Mouse (Mus musculus) lung, embryonic 15.5 days (tissue): ENCODE measurements around the gene Plppr1. TPM values are rescaled to one million over a fixed set of nuclear protein-coding genes. Genes with fewer than 3 reads are reported as not detected.
A peak's percentile ranks its signal among the peaks of the same experiment; 100 is the strongest.

ENCODE experiments used
- ATAC-seq: fragments of 200-750 bp; cut with Nextera tagmentation; 2 replicates; pipeline ENCODE4 v1.8.0; 2017; ENCODE audit warnings: moderate number of reproducible peaks, borderline replicate concordance; ENCODE audit not compliant: low FRiP score, low TSS enrichment; ENCODE audit errors: extremely low read depth
- H3K27ac ChIP-seq: fragments of 300-500 bp; sonication (generic); 2 replicates; pipeline ENCODE4 v1.5.1; 2015; ENCODE audit warnings: moderate library complexity, mild to moderate bottlenecking, inconsistent platforms
- H3K27me3 ChIP-seq: fragments of 300-500 bp; sonication (generic); 2 replicates; pipeline ENCODE4 v1.6.1; 2015; ENCODE audit warnings: inconsistent platforms
- H3K36me3 ChIP-seq: fragments of 300-500 bp; sonication (generic); 2 replicates; pipeline ENCODE4 v1.6.1; 2015; ENCODE audit warnings: inconsistent platforms
- H3K4me1 ChIP-seq: fragments of 300-500 bp; sonication (generic); 2 replicates; pipeline ENCODE4 v1.6.1; 2015; ENCODE audit warnings: inconsistent platforms
- H3K4me2 ChIP-seq: fragments of 300-500 bp; sonication (generic); 2 replicates; pipeline ENCODE4 v1.6.1; 2015; ENCODE audit warnings: inconsistent platforms, mild to moderate bottlenecking, moderate library complexity
- H3K4me3 ChIP-seq: fragments of 300-500 bp; sonication (generic); 2 replicates; pipeline ENCODE4 v1.5.1; 2015; ENCODE audit warnings: mild to moderate bottlenecking, inconsistent platforms
- H3K9ac ChIP-seq: fragments of 300-500 bp; sonication (generic); 2 replicates; pipeline ENCODE4 v1.6.1; 2015; ENCODE audit warnings: inconsistent platforms
- H3K9me3 ChIP-seq: fragments of 300-500 bp; sonication (generic); 2 replicates; pipeline ENCODE4 v1.6.1; 2016; ENCODE audit warnings: inconsistent platforms
- WGBS: fragments of 180-500 bp; shearing (Covaris S2); methylation state at CpG from one replicate; pipeline ENCODE4 v1.1.7; 2015; 5-methylcytosine and 5-hydroxymethylcytosine counted together
- polyA plus RNA-seq: library from polyadenylated mRNA; unstranded; fragments of >200 nt; fragmentation: Nextera tagmentation; extraction: Ambion mirVana; gene quantifications from 2 replicates; pipeline ENCODE4 v1.2.1, GENCODE M21; 2015

The Plppr1 gene
- polyA plus RNA-seq, 1 experiment from 2014 or later, result 1.1 TPM

DNA sequence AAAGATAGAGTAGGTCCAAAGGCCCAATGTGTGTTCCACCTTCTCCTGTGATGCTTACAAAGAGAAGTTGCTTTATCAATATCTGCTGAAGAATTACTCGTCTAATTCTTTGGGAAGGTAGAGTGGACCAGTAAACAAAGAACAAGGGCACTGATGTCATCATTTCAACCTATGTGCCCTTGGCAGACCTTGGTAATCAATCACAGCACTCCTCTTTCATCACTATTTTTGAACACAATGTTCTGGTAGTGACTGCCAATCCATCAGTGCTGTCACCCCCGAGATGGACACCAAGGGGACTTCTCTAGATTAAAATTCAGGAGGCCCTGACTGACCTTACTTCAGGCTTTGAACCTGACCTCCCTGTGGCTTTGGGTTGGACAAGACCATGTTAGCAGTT lies 89.7 kb downstream of the Plppr1 start:
- Histone ChIP-seq H3K4me2 (no peak overlapping the region), H3K9me3 (no peaks in the 10 kb centered on the region), H3K4me1 (no peaks in the 10 kb centered on the region), H3K4me3 (no peak overlapping the region), H3K27me3 (no peaks in the 10 kb centered on the region), H3K36me3 (no peaks in the 10 kb centered on the region), H3K9ac (no peak overlapping the region), H3K27ac (no peak overlapping the region)
- 26% methylated on average over 2 of the region's 2 CpGs for WGBS
- ATAC-seq, result no peak

DNA sequence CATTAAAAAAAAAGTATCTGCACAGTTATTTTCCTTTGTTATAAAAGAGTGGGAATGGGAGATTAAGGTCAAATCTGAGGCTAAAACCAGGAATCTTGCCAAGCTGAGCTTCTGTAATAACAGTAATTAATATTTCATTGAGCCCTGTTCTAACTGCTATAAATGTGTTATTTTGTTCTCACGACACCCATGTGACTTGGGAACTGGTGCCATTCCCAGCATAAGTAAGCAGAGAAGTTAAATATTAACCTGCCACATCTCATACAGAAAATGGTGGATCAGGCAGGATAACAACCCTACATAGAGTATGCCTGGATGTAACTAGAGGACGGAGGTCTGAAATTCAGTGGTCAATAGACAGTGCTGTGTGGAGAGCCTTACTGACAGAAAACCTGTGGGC lies 90.2 kb downstream of the Plppr1 start:
- H3K4me3 ChIP-seq, result no peak overlapping the region
- WGBS, result 57% methylated on average over 2 of the region's 2 CpGs

DNA sequence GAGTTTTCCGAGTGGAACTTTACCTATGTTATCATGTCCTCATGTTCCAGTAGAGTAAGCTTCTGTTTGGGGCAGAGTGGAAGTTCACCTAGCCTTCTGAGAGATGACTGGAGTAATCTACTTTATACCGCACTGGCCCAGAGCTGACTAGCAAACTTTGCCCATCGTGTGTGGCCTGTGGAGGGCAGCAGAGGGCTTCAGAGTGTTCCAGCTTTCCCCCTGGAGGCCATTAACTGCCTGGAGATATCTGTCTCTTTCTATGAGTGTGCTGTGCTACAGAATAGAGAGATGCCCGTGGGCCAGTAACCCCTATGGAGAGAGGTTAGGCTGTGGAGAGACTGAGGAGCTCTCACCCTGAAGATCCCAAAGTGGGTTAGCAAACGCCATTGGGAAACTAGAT lies 94.8 kb downstream of the Plppr1 start:
- Histone ChIP-seq H3K9ac (no peak overlapping the region), H3K4me1 (no peaks in the 10 kb centered on the region), H3K27me3 (no peaks in the 10 kb centered on the region), H3K4me3 (no peak overlapping the region), H3K36me3 (no peaks in the 10 kb centered on the region), H3K9me3 (no peaks in the 10 kb centered on the region), H3K27ac (no peak overlapping the region), H3K4me2 (no peak overlapping the region)
- WGBS, result 35% methylated on average over 5 of the region's 5 CpGs
- peak; percentile 42; the same call in 1 of the 2 replicates for ATAC-seq

More for the DNA sequence above, 90.2 kb downstream of the Plppr1 start:
- H3K36me3 ChIP-seq, result no peaks in the 10 kb centered on the region
- H3K4me2 ChIP-seq, result no peak overlapping the region
- no peaks in the 10 kb centered on the region for H3K27me3 ChIP-seq
- no peak for ATAC-seq
- no peaks in the 10 kb centered on the region for H3K9me3 ChIP-seq
- no peak overlapping the region for H3K27ac ChIP-seq
- no peaks in the 10 kb centered on the region for H3K4me1 ChIP-seq
- H3K9ac ChIP-seq, result no peak overlapping the region

DNA sequence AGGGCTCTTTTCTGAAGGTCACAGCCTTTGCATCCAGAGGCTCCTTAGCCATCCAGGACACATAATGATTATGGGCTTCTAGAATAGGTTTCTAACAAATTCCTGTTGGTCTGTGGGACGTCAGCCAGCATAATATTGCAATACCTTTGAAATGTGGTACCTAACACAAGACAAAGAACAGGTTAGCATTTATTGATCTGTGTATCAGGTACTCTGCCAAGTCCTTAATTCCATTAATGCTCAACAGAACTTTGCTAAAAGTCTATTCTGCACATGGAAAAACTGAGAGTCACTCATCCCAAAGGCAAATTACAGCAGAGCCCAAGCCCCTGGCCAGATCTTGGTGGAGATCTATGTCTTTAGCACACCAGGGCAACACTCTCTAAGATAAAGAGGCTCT lies 97.7 kb downstream of the Plppr1 start:
- H3K27me3 ChIP-seq, result no peaks in the 10 kb centered on the region
- no peaks in the 10 kb centered on the region for H3K36me3 ChIP-seq
- ATAC-seq, result no peak
- H3K9ac ChIP-seq, result no peak overlapping the region
- H3K9me3 ChIP-seq, result no peaks in the 10 kb centered on the region
- H3K4me3 ChIP-seq, result no peak overlapping the region
- no peak overlapping the region for H3K4me2 ChIP-seq
- H3K4me1 ChIP-seq, result no peaks in the 10 kb centered on the region
- 64% methylated on average over 1 of the region's 1 CpGs for WGBS
- H3K27ac ChIP-seq, result no peak overlapping the region

DNA sequence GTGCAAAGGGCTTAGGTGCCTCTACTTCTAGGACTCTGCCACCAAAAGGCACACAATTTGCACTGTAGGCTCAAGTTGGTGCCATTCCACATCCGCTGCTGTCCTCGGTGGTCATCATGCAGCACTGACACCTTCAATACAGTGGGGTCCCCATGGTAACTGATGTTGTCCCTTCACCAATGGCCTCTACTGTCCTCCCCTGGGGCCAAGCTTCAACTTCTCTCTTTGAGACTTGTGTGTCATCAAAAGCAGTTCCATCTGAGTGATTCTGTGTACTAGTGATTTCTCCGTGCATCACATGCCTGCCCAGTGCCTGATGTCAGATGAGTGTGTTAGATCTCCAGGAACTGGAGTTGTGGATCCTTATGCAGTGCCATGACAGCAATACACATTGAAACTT lies 104.2 kb downstream of the Plppr1 start:
- Histone ChIP-seq H3K9ac (no peak overlapping the region), H3K36me3 (no peaks in the 10 kb centered on the region), H3K4me1 (no peaks in the 10 kb centered on the region), H3K27ac (no peak overlapping the region), H3K27me3 (no peaks in the 10 kb centered on the region), H3K9me3 (no peaks in the 10 kb centered on the region), H3K4me2 (no peak overlapping the region), H3K4me3 (no peak overlapping the region)
- whole genome bisulfite sequencing, result 87% methylated on average over 3 of the region's 3 CpGs
- ATAC-seq, result no peak

DNA sequence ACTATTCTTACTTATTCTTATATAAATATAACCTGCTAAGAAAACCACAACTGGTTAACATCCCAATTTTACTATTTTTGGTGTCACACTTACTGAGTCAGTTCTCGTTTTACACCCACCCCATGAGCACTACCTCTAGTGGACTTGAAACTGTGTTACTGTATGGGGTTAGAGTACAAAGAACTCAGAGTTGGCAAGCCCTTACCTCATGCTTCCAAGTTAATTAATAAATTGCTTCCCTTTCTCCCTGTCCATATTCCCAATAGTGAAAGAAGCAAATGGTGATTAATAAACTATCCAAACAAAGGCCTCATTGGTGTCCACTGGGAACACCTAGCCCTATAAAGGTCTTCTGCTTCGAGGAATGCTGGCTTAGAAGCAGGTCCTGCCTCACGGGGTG lies 107.3 kb downstream of the Plppr1 start:
- Histone ChIP-seq H3K4me3 (no peak overlapping the region), H3K9me3 (no peaks in the 10 kb centered on the region), H3K36me3 (no peaks in the 10 kb centered on the region), H3K9ac (no peak overlapping the region), H3K4me1 (no peaks in the 10 kb centered on the region), H3K27ac (no peak overlapping the region), H3K4me2 (no peak overlapping the region), H3K27me3 (no peaks in the 10 kb centered on the region)
- no peak for ATAC-seq
- WGBS, result 62% methylated on average over 3 of the region's 3 CpGs

DNA sequence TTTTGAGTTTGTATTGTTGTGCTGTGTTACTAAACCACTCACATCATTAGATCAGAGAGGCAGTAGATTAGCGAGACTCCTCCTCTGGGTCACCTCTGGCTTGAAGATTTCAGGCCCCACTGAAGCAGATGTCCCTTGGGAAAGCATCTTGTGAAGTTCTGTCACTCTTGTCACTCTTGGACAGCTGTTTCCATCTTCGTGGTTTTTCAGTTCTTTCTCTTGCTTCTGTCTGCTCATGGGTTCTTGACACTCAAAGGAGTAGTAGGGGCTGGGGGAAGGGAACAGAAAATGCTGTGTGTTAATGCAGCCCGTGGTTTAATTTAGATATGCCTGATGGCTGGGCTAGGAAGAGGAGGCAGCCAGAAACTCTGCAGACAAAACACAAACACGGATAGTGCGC lies 108.0 kb downstream of the Plppr1 start:
- no peaks in the 10 kb centered on the region for H3K4me1 ChIP-seq

DNA sequence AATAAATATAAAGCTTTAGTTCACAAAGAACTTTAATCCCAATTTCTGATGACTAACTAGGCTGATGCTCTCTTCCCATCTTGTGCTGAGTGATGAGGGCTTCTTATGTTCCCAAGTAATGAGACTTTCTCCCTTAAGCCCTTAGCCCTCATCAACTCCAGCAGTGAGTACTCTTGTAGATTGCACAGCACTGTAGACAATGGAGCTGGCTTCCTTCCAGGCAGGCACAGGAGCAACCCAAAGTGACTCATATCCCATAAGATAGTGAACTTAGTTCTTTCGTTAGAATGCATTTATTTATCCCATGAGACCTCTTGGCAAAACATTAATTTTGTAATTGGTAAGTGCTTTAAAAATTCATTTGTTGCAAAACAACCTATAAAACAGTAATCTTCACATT lies 110.4 kb downstream of the Plppr1 start:
- 23% methylated on average over 1 of the region's 1 CpGs for WGBS

More for the DNA sequence above, 108.0 kb downstream of the Plppr1 start:
- H3K4me3 ChIP-seq, result no peak overlapping the region
- no peaks in the 10 kb centered on the region for H3K27me3 ChIP-seq
- no peak overlapping the region for H3K27ac ChIP-seq
- ATAC-seq, result no peak
- no peaks in the 10 kb centered on the region for H3K9me3 ChIP-seq
- no peaks in the 10 kb centered on the region for H3K36me3 ChIP-seq
- WGBS, result 72% methylated on average over 5 of the region's 5 CpGs
- no peak overlapping the region for H3K9ac ChIP-seq
- H3K4me2 ChIP-seq, result no peak overlapping the region

DNA sequence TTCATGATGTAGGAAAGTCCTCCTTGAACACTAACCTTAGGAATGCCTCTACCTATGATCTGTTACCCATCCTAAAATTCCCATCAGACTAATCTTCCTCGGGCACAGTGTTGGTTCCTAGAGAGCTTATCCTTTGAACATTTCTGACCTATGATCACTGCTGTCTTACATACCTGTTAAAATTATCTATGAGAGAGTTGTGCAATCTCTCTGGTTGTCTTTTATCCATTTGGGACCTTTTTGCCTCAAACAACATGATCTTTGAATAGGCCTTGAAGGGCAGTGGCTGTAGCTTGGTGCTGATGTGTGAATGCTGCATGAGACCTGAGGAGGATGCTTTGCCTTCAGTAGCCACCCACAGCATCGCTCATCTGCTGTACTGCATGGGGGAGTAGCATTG lies 119.0 kb downstream of the Plppr1 start:
- no peaks in the 10 kb centered on the region for H3K27me3 ChIP-seq
- H3K4me1 ChIP-seq, result no peaks in the 10 kb centered on the region
- H3K9me3 ChIP-seq, result no peaks in the 10 kb centered on the region
- no peak overlapping the region for H3K4me2 ChIP-seq
- H3K4me3 ChIP-seq, result no peak overlapping the region
- 79% methylated on average over 2 of the region's 2 CpGs for WGBS
- no peaks in the 10 kb centered on the region for H3K36me3 ChIP-seq
- ATAC-seq, result no peak
- no peak overlapping the region for H3K9ac ChIP-seq
- no peak overlapping the region for H3K27ac ChIP-seq

More for the DNA sequence above, 110.4 kb downstream of the Plppr1 start:
- Histone ChIP-seq H3K27me3 (no peaks in the 10 kb centered on the region), H3K27ac (no peak overlapping the region), H3K9me3 (no peaks in the 10 kb centered on the region), H3K9ac (no peak overlapping the region), H3K4me2 (no peak overlapping the region), H3K4me3 (no peak overlapping the region), H3K36me3 (no peaks in the 10 kb centered on the region), H3K4me1 (no peaks in the 10 kb centered on the region)
- ATAC-seq, result no peak

DNA sequence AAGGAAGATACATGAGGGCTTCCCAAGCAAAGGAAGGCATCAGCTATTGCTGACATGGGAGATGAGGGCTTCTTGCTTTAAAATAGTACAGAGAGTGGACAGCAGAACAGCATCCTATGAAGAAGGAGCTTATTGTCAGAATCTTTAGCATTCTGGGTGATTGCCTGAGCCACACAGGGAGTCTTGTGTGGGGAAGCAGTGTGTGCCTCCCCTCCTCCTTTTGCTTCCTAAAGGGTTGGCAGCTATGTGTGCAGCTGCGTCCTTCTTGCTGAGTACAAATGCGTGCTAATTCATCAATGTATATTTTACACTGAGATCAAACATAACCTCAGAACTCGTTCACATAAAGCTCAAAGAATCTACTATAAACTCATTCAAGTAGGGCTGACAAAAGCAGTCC lies 119.8 kb downstream of the Plppr1 start:
- WGBS, result 28% methylated on average over 3 of the region's 3 CpGs

DNA sequence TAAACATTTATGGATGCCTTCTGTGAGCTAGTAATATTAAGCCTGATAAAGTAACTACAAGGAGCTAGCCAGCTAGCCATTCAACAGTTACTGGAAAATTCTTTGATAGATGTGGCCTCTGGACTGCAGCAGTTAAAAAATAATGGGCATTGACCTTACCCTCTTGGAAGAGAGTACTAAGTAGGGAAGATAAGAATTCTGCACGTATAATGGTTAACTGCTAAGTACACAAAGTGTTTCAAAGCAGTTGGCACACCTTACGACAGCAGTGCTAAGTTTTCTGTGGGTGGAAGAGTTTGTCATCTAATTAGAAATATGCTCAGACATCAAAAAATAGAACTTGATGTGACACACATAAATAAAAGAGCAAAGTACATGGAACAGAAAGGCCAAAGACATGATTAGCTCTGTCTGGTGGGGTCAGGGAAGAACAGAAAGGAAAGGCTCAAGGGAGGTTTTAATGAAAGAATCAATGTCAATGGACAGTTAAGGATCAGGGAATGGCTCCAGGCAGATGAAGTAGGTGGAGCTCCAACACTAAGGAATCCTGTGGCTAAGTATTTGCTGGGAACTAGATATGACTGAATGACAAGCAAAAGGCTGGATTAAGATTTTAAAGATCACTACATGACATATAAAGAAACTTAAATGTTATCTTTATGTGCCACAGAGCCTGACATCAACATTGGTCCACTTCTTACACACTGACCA lies 120.6 kb downstream of the Plppr1 start:
- WGBS, result 24% methylated on average over 2 of the region's 2 CpGs
- H3K4me1 ChIP-seq, result no peaks in the 10 kb centered on the region
- ATAC-seq, result no peak

More for the DNA sequence above, 119.8 kb downstream of the Plppr1 start:
- H3K4me3 ChIP-seq, result no peak overlapping the region
- no peak overlapping the region for H3K9ac ChIP-seq
- H3K27ac ChIP-seq, result no peak overlapping the region
- H3K36me3 ChIP-seq, result no peaks in the 10 kb centered on the region
- H3K4me1 ChIP-seq, result no peaks in the 10 kb centered on the region
- ATAC-seq, result no peak
- no peaks in the 10 kb centered on the region for H3K9me3 ChIP-seq
- H3K4me2 ChIP-seq, result no peak overlapping the region
- H3K27me3 ChIP-seq, result no peaks in the 10 kb centered on the region

DNA sequence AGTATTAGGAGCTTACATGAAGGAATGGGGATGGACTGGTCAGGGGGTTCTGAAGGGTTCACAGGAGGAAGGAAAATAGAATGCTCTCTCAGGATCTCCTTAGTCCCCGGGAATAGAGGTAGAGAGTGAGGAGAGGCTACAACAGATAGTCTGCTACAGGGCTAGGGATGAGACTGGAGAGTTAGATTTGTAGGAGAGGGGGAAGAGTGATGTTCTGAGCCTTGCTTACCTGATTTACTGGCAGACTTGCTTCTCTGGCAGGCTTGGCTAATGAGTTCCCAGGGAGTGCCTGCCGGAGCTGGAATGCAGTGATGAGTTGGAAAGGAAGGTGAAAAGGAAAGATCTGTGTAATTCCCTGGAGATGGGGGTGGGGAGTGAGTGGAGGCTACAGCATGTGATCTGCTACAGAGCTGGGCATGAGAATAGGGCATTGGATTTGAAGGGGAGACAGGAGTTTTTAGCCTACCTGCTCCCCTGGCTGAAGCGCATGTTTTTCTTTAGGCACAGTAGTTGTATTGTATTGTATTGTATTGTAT lies 131.0 kb downstream of the Plppr1 start:
- H3K9ac ChIP-seq, result no peak overlapping the region
- WGBS, result 61% methylated on average over 3 of the region's 3 CpGs
- H3K36me3 ChIP-seq, result no peaks in the 10 kb centered on the region
- ATAC-seq, result no peak
- no peaks in the 10 kb centered on the region for H3K4me1 ChIP-seq
- H3K27me3 ChIP-seq, result no peaks in the 10 kb centered on the region
- no peak overlapping the region for H3K4me3 ChIP-seq
- H3K4me2 ChIP-seq, result no peak overlapping the region
- H3K27ac ChIP-seq, result no peak overlapping the region
- H3K9me3 ChIP-seq, result no peaks in the 10 kb centered on the region

More for the DNA sequence above, 120.6 kb downstream of the Plppr1 start:
- Histone ChIP-seq H3K27ac (0 out of 2 replicates have a peak overlapping the region, but pooled peaks have one; percentile 19), H3K36me3 (no peaks in the 10 kb centered on the region), H3K4me2 (no peak overlapping the region), H3K9me3 (no peaks in the 10 kb centered on the region), H3K9ac (no peak overlapping the region), H3K4me3 (no peak overlapping the region), H3K27me3 (no peaks in the 10 kb centered on the region)
